Mouse (Mus musculus): ENCODE measurements around the gene Clip2.
"Not testable (repeated sequence)": the region's sequence is repeated elsewhere in the genome, so short reads cannot be mapped to it uniquely, and the experiment has no call there.

Gene Clip2

GRCm38 (mm10) chr5:134488596-134488995, 63.6 kb downstream of the Clip2 start:
- DNase-seq (ENCODE audit: low spot score): no peak

GRCm38 (mm10) chr5:134488042-134488441, 64.2 kb downstream of the Clip2 start:
- DNase-seq (ENCODE audit: low spot score): no peak

GRCm38 (mm10) chr5:134485900-134486665, 66.2 kb downstream of the Clip2 start:
- no peak for DNase-seq (ENCODE audit: low spot score)

- DNase-seq (ENCODE audit: low spot score): no peak
Measured at GRCm38 (mm10) chr5:134485183-134485730, 67.0 kb downstream of the Clip2 start.

- DNase-seq (ENCODE audit: low spot score): no peak
Measured at GRCm38 (mm10) chr5:134483291-134483690, 68.9 kb downstream of the Clip2 start.

GRCm38 (mm10) chr5:134482331-134482730, 69.9 kb downstream of the Clip2 start:
- DNase-seq (ENCODE audit: low spot score): no peak

GRCm38 (mm10) chr5:134478886-134479285, 73.3 kb downstream of the Clip2 start:
- DNase-seq (ENCODE audit: low spot score): not testable (repeated sequence)

- not testable (repeated sequence) for DNase-seq (ENCODE audit: low spot score)
Measured at GRCm38 (mm10) chr5:134475686-134476085, 76.5 kb downstream of the Clip2 start.

GRCm38 (mm10) chr5:134475006-134475605, 77.1 kb downstream of the Clip2 start:
- no peak for DNase-seq (ENCODE audit: low spot score)

GRCm38 (mm10) chr5:134473902-134474301, 78.3 kb downstream of the Clip2 start:
- no peak for DNase-seq (ENCODE audit: low spot score)

- DNase-seq (ENCODE audit: low spot score): no peak
Measured at GRCm38 (mm10) chr5:134470538-134471169, 81.6 kb downstream of the Clip2 start.

GRCm38 (mm10) chr5:134469559-134470150, 82.6 kb downstream of the Clip2 start:
- DNase-seq (ENCODE audit: low spot score): no peak

GRCm38 (mm10) chr5:134468158-134468765, 84.0 kb downstream of the Clip2 start:
- no peak for DNase-seq (ENCODE audit: low spot score)

- no peak for DNase-seq (ENCODE audit: low spot score)
Measured at GRCm38 (mm10) chr5:134467030-134467549, 85.1 kb downstream of the Clip2 start.

- no peak for DNase-seq (ENCODE audit: low spot score)
Measured at GRCm38 (mm10) chr5:134466296-134467029, 85.8 kb downstream of the Clip2 start.

GRCm38 (mm10) chr5:134465197-134465596, 87.0 kb downstream of the Clip2 start:
- DNase-seq (ENCODE audit: low spot score): no peak

GRCm38 (mm10) chr5:134464225-134464624, 88.0 kb downstream of the Clip2 start:
- DNase-seq (ENCODE audit: low spot score): no peak

- no peak for DNase-seq (ENCODE audit: low spot score)
Measured at GRCm38 (mm10) chr5:134462731-134463130, 89.5 kb downstream of the Clip2 start.

GRCm38 (mm10) chr5:134462316-134462715, 89.9 kb downstream of the Clip2 start:
- DNase-seq (ENCODE audit: low spot score): no peak

- DNase-seq (ENCODE audit: low spot score): no peak
Measured at GRCm38 (mm10) chr5:134460546-134460945, 91.7 kb downstream of the Clip2 start.

GRCm38 (mm10) chr5:134459096-134459495, 93.1 kb downstream of the Clip2 start:
- no peak for DNase-seq (ENCODE audit: low spot score)

Measured in urinary bladder, postnatal 10 days (tissue).